Mouse (Mus musculus) lung, adult 2 months (tissue): Measurements from ENCODE around the gene Acsl3.

Experiments
- CTCF ChIP-seq: fragments of 200-500 bp; IDR thresholded peaks from 2 replicates; pipeline ENCODE4 v1.5.1; 2011; ENCODE audit warnings: mild to moderate bottlenecking, low read length, control low read depth; ENCODE audit not compliant: insufficient read depth
- POLR2A ChIP-seq: fragments of 200-500 bp; IDR thresholded peaks from 2 replicates; pipeline ENCODE4 v1.6.1; 2011; ENCODE audit warnings: low read depth, mild to moderate bottlenecking, control low read depth, low read length, borderline replicate concordance; ENCODE audit errors: extremely low read depth

DNA sequence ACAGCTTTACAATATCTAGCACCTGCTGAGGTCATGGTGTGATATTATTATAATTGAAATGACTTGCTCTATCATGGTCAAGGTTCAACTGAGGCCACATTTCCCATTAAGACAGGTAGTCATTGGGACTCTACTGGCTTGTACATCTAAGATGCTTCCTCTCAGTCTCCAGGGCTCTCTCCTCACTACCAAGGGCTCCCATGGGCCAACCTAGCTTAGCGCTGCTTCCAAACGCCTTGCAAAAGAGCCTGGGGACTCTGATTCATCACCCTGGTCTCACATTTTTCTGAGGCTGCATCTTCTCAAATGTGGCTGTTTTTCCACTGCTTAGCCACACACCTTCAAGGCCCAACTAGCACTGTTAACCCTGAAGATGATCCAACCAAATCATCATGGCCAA lies 33.3 kb upstream of the Acsl3 start:
- TF ChIP-seq POLR2A (no peak), CTCF (no peak)
